Mouse (Mus musculus) limb, embryonic 15.5 days (tissue): ENCODE results near the gene Txndc5. TPM values are rescaled to one million over a fixed set of nuclear protein-coding genes. Genes with fewer than 3 reads are reported as not detected.

ENCODE experiments used
- ATAC-seq: fragments of 200-750 bp; cut with Nextera tagmentation; 2 replicates; pipeline ENCODE4 v1.8.0; 2017; ENCODE audit warnings: low read depth, moderate TSS enrichment; ENCODE audit not compliant: insufficient number of reproducible peaks, low FRiP score, low TSS enrichment
- H3K27ac ChIP-seq: fragments of 300-500 bp; sonication (generic); 2 replicates; pipeline ENCODE4 v1.5.1; 2015; ENCODE audit warnings: moderate library complexity, mild to moderate bottlenecking, inconsistent platforms
- H3K27me3 ChIP-seq: fragments of 300-500 bp; sonication (generic); 2 replicates; pipeline ENCODE4 v1.6.1; 2015; ENCODE audit warnings: inconsistent platforms
- H3K36me3 ChIP-seq: fragments of 300-500 bp; sonication (generic); 2 replicates; pipeline ENCODE4 v1.6.1; 2015; ENCODE audit warnings: inconsistent platforms
- H3K4me1 ChIP-seq: fragments of 300-500 bp; sonication (generic); 2 replicates; pipeline ENCODE4 v1.6.1; 2015; ENCODE audit warnings: inconsistent platforms
- H3K4me2 ChIP-seq: fragments of 300-500 bp; sonication (generic); 2 replicates; pipeline ENCODE4 v1.6.1; 2015; ENCODE audit warnings: mild to moderate bottlenecking, inconsistent platforms
- H3K4me3 ChIP-seq: fragments of 300-500 bp; sonication (generic); 2 replicates; pipeline ENCODE4 v1.5.1; 2015; ENCODE audit warnings: mild to moderate bottlenecking, inconsistent platforms
- H3K9ac ChIP-seq: fragments of 300-500 bp; sonication (generic); 2 replicates; pipeline ENCODE4 v1.6.1; 2015; ENCODE audit warnings: inconsistent platforms
- H3K9me3 ChIP-seq: fragments of 300-500 bp; sonication (generic); 2 replicates; pipeline ENCODE4 v1.6.1; 2016; ENCODE audit warnings: inconsistent platforms
- WGBS: fragments of 180-500 bp; shearing (Covaris S2); methylation state at CpG from one replicate; pipeline ENCODE4 v1.1.7; 2015; 5-methylcytosine and 5-hydroxymethylcytosine counted together
- polyA plus RNA-seq: library from polyadenylated mRNA; unstranded; fragments of >200 nt; fragmentation: Nextera tagmentation; extraction: Ambion mirVana; gene quantifications from 2 replicates; pipeline ENCODE4 v1.2.1, GENCODE M21; 2015

Gene Txndc5
- polyA plus RNA-seq, 1 experiment from 2014 or later: 322 TPM

DNA sequence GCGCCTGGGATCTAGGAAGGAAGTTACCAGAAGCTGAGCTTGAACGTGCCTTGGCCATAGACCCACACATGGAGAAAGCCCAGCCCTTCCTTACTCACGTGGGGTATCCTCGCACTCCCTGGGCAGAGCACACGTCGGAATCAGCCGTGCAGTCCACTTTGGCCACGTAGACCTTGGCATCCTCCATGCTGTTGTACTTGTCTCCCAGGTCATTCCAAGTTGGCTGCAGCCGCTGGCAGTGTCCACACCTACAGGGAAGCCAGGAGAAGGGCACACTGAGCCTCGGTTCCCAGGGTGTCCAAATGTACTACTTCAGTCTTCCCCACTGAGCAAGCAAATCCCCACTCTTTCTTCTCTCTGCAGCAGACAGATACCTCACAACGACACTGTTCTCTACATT, 5.4 kb downstream of the Txndc5 start:
- Histone ChIP-seq H3K4me3 (no peak overlapping the region), H3K9ac (no peak overlapping the region), H3K4me2 (no peak overlapping the region), H3K27ac (no peak overlapping the region), H3K27me3 (no peaks in the 10 kb centered on the region), H3K4me1 (peaks cover 15% of the 10 kb centered on the region), H3K36me3 (peaks cover 62% of the 10 kb centered on the region), H3K9me3 (no peaks in the 10 kb centered on the region)
- no peak for ATAC-seq
- WGBS: 90% methylated on average over 11 of the region's 11 CpGs

DNA sequence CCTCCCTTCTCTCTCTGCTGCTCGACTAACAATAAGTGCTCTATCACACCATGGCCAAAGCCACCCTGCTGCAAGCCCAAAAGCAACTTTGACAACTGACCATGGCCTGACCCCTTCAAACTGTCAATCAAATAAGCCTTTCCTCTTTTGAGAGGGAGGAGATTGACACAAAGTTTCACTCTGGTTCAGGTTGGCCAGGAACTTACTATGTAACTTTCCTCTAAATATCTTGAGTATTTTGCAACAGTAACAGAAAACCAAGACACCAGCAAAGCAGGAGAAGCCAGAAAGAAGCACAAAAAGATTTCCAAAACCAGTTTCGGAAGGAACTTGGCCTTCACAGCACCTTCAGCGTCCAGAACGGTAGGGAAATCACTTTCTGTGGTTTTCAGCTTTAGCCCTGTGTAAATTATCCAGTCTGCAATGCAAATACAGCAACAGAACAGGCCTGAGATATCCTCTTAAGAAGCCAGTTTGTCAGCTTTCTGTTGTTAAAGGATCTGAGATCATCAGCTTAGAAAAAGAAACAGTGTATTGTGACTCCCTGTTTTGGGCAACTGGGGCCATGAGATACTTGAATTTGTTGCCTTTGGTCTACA, 6.5 kb downstream of the Txndc5 start:
- Histone ChIP-seq H3K9ac (no peak overlapping the region), H3K27me3 (no peaks in the 10 kb centered on the region), H3K4me3 (no peak overlapping the region), H3K4me1 (peaks cover 15% of the 10 kb centered on the region), H3K36me3 (peaks cover 72% of the 10 kb centered on the region), H3K4me2 (no peak overlapping the region), H3K9me3 (no peaks in the 10 kb centered on the region), H3K27ac (no peak overlapping the region)
- ATAC-seq: no peak
- 81% methylated on average over 4 of the region's 4 CpGs for WGBS

DNA sequence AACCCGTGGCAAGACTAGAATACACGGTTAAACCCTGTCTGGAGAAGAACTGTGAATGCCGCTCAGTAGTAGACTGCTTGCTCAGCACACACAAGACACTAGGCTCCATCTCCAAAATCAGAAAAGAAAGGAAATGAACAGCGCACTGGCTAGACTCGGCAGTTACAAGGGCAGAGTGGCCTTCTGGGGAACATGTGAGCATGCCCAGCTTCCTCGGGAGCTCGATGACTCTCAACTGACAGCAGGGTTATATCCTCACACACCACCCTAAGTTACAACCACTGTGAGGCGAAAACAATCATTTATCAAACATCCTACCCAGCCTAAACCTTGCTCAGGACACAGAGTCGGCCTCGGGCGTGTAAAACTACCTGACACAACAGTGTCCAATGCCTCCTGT, 8.3 kb downstream of the Txndc5 start:
- peaks cover 4% of the 10 kb centered on the region; the same call in 1 of the 2 replicates for H3K4me1 ChIP-seq
- 94% methylated on average over 11 of the region's 11 CpGs for WGBS
- no peak overlapping the region for H3K4me3 ChIP-seq
- no peaks in the 10 kb centered on the region for H3K27me3 ChIP-seq
- ATAC-seq: no peak
- H3K36me3 ChIP-seq: peaks cover 91% of the 10 kb centered on the region
- H3K4me2 ChIP-seq: no peak overlapping the region
- H3K27ac ChIP-seq: no peak overlapping the region
- no peaks in the 10 kb centered on the region for H3K9me3 ChIP-seq
- no peak overlapping the region for H3K9ac ChIP-seq

DNA sequence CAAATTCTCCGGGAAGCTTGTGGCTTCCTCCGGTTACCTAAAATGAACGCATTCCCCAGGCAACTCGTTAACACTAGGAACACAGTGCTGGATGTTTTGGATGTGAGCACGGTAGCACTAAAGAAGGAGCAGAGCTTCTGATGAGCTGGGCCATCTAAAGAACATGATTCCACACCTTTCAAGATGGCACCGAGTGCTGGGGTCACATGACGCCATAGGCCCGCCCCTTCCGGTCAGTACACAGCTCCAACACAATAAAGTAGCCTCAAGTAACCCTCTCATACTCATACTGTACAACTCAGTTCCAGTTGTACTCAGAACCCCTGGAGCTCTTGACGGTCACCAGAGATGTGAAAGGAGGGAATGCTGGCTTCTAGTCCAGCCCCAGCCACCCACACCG, 12.0 kb downstream of the Txndc5 start:
- H3K4me3 ChIP-seq: no peak overlapping the region
- no peak overlapping the region for H3K27ac ChIP-seq
- no peaks in the 10 kb centered on the region; the same call in 1 of the 2 replicates for H3K4me1 ChIP-seq
- no peaks in the 10 kb centered on the region for H3K9me3 ChIP-seq
- 87% methylated on average over 11 of the region's 11 CpGs for WGBS
- no peak overlapping the region for H3K9ac ChIP-seq
- ATAC-seq: no peak
- no peak overlapping the region for H3K4me2 ChIP-seq
- H3K36me3 ChIP-seq: peaks cover 97% of the 10 kb centered on the region
- H3K27me3 ChIP-seq: no peaks in the 10 kb centered on the region

DNA sequence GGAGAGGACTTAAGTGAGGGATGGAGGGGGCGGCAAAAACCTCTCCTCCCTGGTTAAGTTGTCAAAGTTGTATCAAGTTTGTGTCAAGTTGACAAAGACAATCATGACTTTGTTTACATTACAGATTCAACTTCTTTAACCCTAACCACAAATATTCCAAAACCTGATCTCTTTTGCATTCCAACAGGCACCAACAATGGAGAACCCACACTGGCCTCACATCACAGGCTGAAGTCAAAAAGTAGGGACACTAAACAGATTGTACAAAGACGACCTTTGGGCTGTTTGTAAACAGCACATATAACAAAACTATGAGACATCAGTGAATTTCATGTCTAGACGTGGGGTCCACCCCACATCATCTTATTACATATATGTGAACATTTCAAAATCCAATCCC, 12.8 kb downstream of the Txndc5 start:
- no peak for ATAC-seq
- Histone ChIP-seq H3K4me3 (no peak overlapping the region), H3K27ac (no peak overlapping the region), H3K9ac (no peak overlapping the region), H3K9me3 (no peaks in the 10 kb centered on the region), H3K27me3 (no peaks in the 10 kb centered on the region), H3K4me1 (no peaks in the 10 kb centered on the region; the same call in 1 of the 2 replicates), H3K4me2 (no peak overlapping the region), H3K36me3 (peaks cover 93% of the 10 kb centered on the region)
- WGBS: 85% methylated on average over 3 of the region's 3 CpGs

DNA sequence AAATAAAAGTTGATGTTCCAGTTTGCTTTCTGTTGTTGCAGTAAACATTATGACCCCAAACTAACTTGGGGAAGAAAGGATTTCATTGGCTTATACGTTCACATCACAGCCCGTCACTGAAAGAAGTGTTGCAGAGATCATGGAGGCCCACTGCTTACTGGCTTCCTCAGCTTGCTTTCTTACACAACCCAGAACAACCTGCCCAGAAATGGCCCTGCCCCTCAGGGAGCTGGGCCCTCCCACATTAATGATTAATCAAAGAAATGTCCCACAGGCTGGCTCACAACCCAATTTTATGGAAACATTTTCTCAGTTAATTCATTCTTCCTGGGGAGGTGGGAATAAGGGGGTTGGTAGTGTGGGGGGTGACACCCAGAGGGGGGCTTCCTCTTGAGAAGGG, 13.2 kb downstream of the Txndc5 start:
- no peak overlapping the region for H3K9ac ChIP-seq
- no peak for ATAC-seq
- no peaks in the 10 kb centered on the region; the same call in 1 of the 2 replicates for H3K4me1 ChIP-seq
- H3K9me3 ChIP-seq: no peaks in the 10 kb centered on the region
- no peaks in the 10 kb centered on the region for H3K27me3 ChIP-seq
- peaks cover 93% of the 10 kb centered on the region for H3K36me3 ChIP-seq
- no peak overlapping the region for H3K4me3 ChIP-seq
- H3K4me2 ChIP-seq: no peak overlapping the region
- WGBS: 90% methylated on average over 2 of the region's 2 CpGs
- H3K27ac ChIP-seq: no peak overlapping the region

DNA sequence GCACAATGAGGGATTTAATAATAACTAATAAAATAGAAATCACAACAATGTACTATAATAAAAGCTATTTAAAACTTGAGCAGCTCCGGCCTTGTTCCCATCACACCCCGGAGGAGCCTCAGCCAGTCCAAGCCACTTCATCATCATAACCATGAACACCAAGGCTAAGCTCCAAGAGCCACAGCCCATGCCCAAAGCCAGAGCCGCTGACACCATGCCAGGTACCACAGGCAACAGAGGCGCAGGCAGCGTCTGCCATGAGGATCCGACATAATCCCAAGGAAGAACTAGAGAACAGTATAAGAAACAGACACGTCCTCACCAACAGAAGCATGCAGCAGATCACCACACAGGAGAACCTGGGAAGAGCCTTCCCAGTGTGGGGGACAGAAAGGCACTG, 14.7 kb downstream of the Txndc5 start:
- Histone ChIP-seq H3K4me1 (no peaks in the 10 kb centered on the region; the same call in 1 of the 2 replicates), H3K4me3 (no peak overlapping the region), H3K9ac (no peak overlapping the region), H3K4me2 (no peak overlapping the region), H3K36me3 (peaks cover 91% of the 10 kb centered on the region), H3K27ac (no peak overlapping the region), H3K9me3 (no peaks in the 10 kb centered on the region), H3K27me3 (no peaks in the 10 kb centered on the region)
- no peak for ATAC-seq
- WGBS: 81% methylated on average over 7 of the region's 7 CpGs

DNA sequence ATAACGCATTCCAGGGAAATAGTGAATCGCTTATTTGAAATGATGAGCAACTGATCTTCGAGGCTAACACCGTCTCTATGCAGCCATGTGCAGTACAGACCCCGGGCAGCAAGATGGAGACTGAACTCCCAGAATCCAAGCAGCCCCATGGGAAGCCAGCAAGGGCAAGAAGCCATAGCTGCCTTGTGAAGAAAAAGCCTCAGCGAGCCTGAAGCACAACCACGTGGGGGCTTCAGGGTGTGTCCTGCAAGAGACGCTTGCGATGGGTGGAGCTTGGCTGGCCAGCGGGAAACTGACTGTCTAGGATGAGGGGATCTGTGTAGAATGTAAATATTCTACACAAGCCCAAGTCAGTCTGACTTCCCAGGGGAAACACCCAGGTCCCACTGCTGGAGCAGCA, 16.6 kb downstream of the Txndc5 start:
- Histone ChIP-seq H3K4me1 (no peaks in the 10 kb centered on the region; the same call in 1 of the 2 replicates), H3K9me3 (no peaks in the 10 kb centered on the region), H3K9ac (no peak overlapping the region), H3K4me3 (no peak overlapping the region), H3K27ac (no peak overlapping the region), H3K36me3 (peaks cover 86% of the 10 kb centered on the region), H3K4me2 (no peak overlapping the region), H3K27me3 (no peaks in the 10 kb centered on the region)
- ATAC-seq: no peak
- 82% methylated on average over 10 of the region's 10 CpGs for WGBS

DNA sequence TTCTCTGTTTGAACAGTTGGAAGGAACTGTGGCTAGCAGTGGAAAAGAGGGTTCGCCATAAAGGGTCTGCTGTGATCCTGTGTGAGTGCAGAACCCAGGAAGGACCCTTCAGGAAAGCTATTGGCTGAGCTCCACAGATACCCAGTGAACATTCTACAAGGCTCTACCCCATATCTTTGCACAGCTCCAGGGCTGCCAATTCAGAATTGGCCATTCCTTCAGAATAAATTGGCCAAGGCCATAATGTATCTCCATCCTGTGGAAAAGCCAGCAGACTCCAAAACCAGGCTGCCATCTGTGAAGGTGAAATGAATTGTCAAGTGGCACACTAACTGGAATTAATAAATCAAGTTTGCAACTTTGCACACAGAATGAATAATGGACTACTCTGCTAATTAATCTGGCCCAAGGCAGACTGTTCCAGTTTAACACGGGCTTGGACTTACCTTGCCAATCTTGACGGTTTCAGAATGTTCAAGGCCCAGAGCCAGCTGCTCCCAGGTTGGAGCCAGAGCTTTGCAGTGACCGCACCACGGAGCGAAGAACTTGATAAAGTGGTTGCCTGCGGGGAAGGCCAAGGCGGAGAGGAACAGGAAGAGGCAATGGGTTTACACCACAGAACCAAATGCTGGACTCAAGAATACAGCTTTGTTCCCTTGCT, 18.8 kb downstream of the Txndc5 start:
- no peak overlapping the region for H3K4me2 ChIP-seq
- no peaks in the 10 kb centered on the region for H3K9me3 ChIP-seq
- H3K27ac ChIP-seq: no peak overlapping the region
- H3K27me3 ChIP-seq: no peaks in the 10 kb centered on the region
- H3K36me3 ChIP-seq: peaks cover 87% of the 10 kb centered on the region
- 78% methylated on average over 8 of the region's 8 CpGs for WGBS
- no peak overlapping the region for H3K4me3 ChIP-seq
- no peak overlapping the region for H3K9ac ChIP-seq
- ATAC-seq: no peak
- no peaks in the 10 kb centered on the region; the same call in 1 of the 2 replicates for H3K4me1 ChIP-seq

DNA sequence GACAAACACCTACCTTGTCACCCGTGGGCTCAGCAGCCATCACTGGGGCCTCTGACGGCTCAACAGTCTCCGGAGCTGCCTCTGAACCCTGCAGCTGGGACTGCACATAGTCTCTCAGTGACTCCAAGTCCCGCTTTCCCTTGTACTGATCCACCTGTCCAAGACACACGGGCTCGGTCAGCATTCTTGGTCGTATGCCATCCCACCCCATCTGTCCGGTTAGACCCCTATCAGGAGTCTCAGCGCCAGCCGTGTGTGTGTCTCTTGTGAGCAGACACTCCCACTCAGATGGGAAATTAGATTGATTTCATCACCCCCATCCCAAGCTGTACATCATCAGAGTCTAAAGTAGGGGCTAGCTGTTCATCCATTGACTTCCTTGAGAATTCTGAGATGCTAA, 21.7 kb downstream of the Txndc5 start:
- H3K9ac ChIP-seq: no peak overlapping the region
- no peak for ATAC-seq
- peaks cover 88% of the 10 kb centered on the region for H3K36me3 ChIP-seq
- no peak overlapping the region for H3K4me2 ChIP-seq
- H3K27ac ChIP-seq: no peak overlapping the region
- no peaks in the 10 kb centered on the region for H3K9me3 ChIP-seq
- H3K27me3 ChIP-seq: no peaks in the 10 kb centered on the region
- no peak overlapping the region for H3K4me3 ChIP-seq
- H3K4me1 ChIP-seq: peaks cover 6% of the 10 kb centered on the region; the same call in 1 of the 2 replicates
- 93% methylated on average over 10 of the region's 10 CpGs for WGBS

DNA sequence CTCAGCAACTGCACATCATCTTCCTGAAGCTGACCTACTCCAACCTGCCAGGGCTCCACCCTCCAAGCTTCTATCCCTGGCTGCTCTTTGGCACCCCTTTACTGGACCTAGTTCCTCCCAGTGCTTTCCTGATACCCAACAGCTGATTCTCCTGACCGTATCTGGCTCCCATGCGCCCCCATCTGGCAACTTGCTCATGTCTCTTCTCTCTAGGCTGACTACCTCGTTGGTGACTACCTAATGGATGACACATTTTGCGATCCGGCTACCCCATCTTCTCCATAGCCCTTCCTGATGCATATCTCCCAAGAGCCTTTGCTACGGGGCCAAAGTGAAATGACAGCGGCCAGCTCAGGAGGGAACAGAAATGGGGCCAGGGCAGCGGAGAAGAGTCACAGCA, 22.3 kb downstream of the Txndc5 start:
- no peak for ATAC-seq
- Histone ChIP-seq H3K4me1 (peaks cover 6% of the 10 kb centered on the region; the same call in 1 of the 2 replicates), H3K4me3 (no peak overlapping the region), H3K36me3 (peaks cover 88% of the 10 kb centered on the region), H3K4me2 (no peak overlapping the region), H3K27ac (no peak overlapping the region), H3K9ac (no peak overlapping the region), H3K27me3 (no peaks in the 10 kb centered on the region), H3K9me3 (no peaks in the 10 kb centered on the region)
- whole genome bisulfite sequencing: 83% methylated on average over 8 of the region's 8 CpGs

DNA sequence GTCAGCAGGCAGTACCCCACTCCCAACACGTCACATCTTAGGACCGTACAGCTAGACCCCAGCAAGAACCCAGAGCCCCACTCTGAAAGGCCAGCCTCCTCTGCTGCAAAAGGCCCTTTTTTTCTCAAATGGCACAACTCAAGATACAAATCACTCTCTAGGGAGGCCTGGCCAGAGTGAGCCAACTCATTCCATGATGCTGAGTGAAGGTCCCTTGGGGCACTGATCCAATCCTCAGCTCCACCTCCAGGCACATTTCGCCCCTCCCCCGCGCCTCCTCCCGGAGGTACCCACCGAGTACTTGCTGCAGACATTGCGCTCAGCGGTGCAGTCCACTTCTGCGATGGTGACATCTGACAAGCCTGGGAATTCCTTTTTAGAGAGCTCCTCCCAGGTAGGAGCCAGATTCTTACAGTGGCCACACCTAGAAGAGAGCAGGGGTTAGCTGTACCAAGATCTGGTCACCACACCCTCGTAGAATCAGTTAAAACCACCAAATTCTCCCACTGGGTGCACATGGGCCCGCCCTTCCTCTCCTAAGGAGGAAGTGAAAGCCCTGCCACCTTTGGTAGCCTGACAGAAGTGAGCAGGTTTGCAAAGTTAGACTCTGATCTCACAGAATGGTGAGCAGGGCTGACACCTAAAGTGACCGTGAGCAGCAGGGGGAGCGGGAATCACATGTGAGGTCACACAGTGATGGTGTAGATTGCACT, 25.3 kb downstream of the Txndc5 start:
- H3K36me3 ChIP-seq: peaks cover 90% of the 10 kb centered on the region
- H3K27me3 ChIP-seq: no peaks in the 10 kb centered on the region
- 86% methylated on average over 14 of the region's 14 CpGs for WGBS
- H3K9me3 ChIP-seq: no peaks in the 10 kb centered on the region
- H3K4me1 ChIP-seq: peaks cover 6% of the 10 kb centered on the region; the same call in 1 of the 2 replicates
- ATAC-seq: no peak
- no peak overlapping the region for H3K9ac ChIP-seq
- no peak overlapping the region for H3K4me3 ChIP-seq
- H3K4me2 ChIP-seq: no peak overlapping the region
- H3K27ac ChIP-seq: no peak overlapping the region
